Mouse (Mus musculus) B cell, adult 67 days (primary cell): ENCODE data around the gene D330020A13Rik. TPM values are rescaled to one million over a fixed set of nuclear protein-coding genes. Genes with fewer than 3 reads are reported as not detected.

Experiments
- total RNA-seq, 2 experiments: library from RNA; stranded (reverse); gene quantifications; 4 replicates each; pipeline ENCODE4 v1.2.4; 2023

Gene D330020A13Rik
- not detected for total RNA-seq

DNA sequence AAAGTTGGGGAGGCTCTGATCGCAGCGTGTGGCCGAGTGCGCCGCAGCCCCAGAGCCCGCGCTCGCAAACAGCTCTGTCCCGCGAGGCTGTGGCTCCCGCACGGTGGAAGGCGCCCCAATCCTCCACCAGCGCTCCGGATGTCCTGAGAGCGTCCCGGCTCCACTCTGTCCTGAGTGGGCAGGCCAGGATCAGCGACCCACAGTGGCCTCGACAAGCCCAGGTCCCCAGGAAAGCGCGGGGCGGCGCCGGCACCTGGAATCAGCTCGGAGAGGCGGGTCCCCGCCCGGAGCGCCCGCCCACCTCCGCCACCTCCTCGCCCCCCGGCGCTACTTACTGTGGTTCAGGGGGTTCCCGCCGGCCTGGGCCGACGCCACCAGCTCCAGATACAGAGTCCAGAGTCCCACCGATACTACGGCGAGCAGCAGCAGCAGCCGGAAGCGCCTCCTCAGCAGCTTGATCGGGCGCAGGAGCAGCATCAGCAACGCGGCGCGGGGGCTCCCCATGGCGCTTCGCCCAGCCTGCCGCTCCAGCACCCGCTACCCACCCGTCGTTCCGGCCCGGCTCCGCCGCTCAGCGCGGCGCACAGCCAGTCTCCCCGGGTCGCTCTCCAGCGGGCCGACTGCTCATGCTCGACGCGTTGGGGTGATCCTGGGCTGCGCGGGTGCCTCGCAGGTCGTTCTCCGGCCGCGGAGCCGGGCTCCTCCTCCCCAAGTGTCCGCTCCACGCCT, at the start of gene D330020A13Rik, which contains the start of gene B4galnt3:
Gene D330020A13Rik, plus strand, starts transcription at position 309 of the 729 bp plus-strand sequence.
Gene B4galnt3, minus strand, starts transcription at position 504 of the 729 bp plus-strand sequence.

Other genes starting within 250 kb of the D330020A13Rik start
- not detected for gene Ninj2, start 201.0 kb upstream of the D330020A13Rik start, total RNA-seq
- not detected for gene B4galnt3, start 195 bp downstream of the D330020A13Rik start, total RNA-seq
- gene Kdm5a, start 69.8 kb downstream of the D330020A13Rik start, total RNA-seq: 100 to 1,000 TPM; 160 to 161 TPM
- 10 to 100 TPM; 15.4 to 15.5 TPM for gene Ccdc77, start 70.0 kb downstream of the D330020A13Rik start, total RNA-seq
- 100 to 1,000 TPM; 149 to 166 TPM for gene Il17ra, start 168.9 kb downstream of the D330020A13Rik start, total RNA-seq
- not detected for gene Tmem121b, start 199.4 kb downstream of the D330020A13Rik start, total RNA-seq
- gene Hdhd5, start 237.0 kb downstream of the D330020A13Rik start, total RNA-seq: 10 to 100 TPM; 35.7 to 41.2 TPM